Mouse (Mus musculus): ENCODE measurements around the gene Agrp. TPM values are rescaled to one million over a fixed set of nuclear protein-coding genes. Genes with fewer than 3 reads are reported as not detected.
A peak's percentile ranks its signal among the peaks of the same experiment; 100 is the strongest.

The Agrp gene
- 1 to 10 TPM in 1 of 2 experiments, under 1 TPM in 1; 0.99 to 2.3 TPM for polyA plus RNA-seq (2017; shearing (Covaris generic))

- peak; percentile 6 for ATAC-seq
Measured at GRCm38 (mm10) chr8:105636963-105637510, at the start of gene Agrp. Gene Agrp (minus strand): TSS chr8:105637393.

GRCm38 (mm10) chr8:105686551-105686950, 49.4 kb upstream of the Agrp start:
- peak; percentile 16 for ATAC-seq

GRCm38 (mm10) chr8:105685796-105686308, 48.7 kb upstream of the Agrp start, which contains the start of gene Carmil2:
Gene Carmil2 (plus strand): TSS chr8:105686274.
- ATAC-seq, result peak; percentile 88

DNA sequence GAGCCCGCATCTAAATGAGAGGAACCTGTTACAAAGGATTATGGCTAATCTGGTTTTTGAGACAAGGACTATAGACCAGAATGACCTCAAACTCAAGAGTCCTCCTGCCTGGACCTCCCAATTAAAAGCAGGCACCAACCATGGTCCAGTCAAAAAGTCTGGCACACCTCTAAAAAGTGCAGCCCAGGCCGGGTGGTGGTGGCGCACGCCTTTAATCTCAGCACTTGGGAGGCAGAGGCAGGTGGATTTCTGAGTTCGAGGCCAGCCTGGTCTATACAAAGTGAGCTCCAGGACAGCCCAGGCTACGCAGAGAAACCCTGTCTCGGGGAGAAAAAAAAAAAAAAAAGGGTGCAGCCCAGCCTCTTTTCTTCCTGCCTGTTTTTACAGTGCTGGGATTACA, 48.1 kb upstream of the Agrp start:
- ATAC-seq, result no peak

DNA sequence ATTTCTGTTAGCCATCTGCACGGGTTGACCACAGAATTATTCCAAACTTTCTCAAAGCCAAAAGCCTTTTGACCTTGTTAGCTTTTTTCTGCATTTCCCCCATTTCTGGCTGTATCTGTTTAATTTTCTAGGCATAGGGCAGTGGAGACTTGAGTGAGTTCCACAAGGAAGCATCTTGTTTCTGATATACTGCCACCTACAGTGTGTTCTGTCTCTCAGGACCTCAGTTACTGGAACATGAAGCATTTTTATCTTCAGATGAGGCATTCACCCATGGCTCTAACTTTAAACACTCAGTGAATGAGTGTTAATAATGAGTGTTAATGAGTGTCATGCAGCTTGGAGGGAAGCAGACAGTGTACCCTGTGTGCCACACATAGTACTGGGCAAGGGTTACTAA, 40.7 kb upstream of the Agrp start:
- no peak for ATAC-seq

GRCm38 (mm10) chr8:105661167-105661566, 24.0 kb upstream of the Agrp start:
- peak; percentile 89 for ATAC-seq

DNA sequence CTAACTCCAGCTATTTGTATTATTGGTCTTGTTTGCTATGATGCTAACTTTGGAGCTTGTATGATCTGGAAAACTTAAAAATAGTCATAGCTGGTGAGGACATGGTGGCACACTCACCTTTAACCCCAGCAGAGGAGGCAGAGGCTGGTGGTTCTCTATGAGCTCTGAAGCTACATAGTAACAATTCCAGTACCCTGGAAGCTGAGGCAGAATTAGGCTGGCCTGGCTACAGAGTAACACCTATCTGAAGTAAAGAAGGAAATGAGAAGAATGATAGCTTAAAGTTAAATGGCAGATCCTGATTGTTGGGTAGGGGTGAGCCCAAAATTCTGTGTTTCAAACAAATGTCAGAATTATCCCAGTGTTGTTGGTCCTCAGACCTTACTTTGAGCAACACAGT, 20.4 kb upstream of the Agrp start:
- ATAC-seq, result no peak

GRCm38 (mm10) chr8:105648929-105649328, 11.7 kb upstream of the Agrp start:
- no peak for ATAC-seq

DNA sequence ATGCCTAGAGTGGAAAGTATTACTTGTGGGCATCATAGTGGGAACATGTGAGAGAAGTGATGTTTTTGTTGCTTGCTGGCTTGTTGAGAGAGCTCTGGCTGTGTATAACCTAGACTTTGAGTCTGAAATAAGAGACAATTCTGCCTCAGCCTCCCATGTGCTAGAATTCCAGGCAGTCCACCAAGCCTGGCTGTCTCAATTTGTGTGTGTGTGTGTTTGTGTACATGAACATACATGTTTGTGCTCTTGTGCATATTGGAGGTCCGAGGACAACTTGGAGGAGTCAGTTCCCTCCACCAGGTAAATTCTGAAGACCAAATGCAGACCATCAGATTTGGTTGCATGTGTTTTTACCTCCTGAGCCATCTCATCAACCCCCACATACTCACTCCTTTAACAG, 8.0 kb upstream of the Agrp start:
- no peak for ATAC-seq

- no peak for ATAC-seq
Measured at GRCm38 (mm10) chr8:105640511-105640910, 3.3 kb upstream of the Agrp start.

DNA sequence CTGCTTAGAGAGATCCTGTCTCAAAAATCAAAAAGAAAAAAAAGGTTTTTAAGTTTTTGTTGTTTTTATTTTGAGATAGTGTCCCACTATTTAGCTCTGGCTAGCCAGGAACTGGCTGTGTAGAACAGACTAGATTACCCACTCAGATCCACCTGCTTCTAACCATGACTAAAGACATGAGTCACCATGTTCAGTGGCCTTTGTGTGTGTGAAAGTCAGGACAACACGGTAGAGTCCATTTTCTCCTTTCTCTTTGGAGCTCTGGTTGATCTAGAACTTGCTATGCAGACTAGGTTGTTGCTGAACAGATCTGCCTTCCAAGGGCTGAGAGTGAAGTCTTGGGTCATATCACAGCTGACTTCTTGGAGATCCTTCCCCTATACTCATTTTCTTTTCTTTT, 2.6 kb upstream of the Agrp start:
- no peak for ATAC-seq

GRCm38 (mm10) chr8:105638510-105638909, 1.3 kb upstream of the Agrp start:
- ATAC-seq, result no peak

- ATAC-seq, result no peak
Measured at GRCm38 (mm10) chr8:105637601-105638041, 428 bp upstream of the Agrp start.

DNA sequence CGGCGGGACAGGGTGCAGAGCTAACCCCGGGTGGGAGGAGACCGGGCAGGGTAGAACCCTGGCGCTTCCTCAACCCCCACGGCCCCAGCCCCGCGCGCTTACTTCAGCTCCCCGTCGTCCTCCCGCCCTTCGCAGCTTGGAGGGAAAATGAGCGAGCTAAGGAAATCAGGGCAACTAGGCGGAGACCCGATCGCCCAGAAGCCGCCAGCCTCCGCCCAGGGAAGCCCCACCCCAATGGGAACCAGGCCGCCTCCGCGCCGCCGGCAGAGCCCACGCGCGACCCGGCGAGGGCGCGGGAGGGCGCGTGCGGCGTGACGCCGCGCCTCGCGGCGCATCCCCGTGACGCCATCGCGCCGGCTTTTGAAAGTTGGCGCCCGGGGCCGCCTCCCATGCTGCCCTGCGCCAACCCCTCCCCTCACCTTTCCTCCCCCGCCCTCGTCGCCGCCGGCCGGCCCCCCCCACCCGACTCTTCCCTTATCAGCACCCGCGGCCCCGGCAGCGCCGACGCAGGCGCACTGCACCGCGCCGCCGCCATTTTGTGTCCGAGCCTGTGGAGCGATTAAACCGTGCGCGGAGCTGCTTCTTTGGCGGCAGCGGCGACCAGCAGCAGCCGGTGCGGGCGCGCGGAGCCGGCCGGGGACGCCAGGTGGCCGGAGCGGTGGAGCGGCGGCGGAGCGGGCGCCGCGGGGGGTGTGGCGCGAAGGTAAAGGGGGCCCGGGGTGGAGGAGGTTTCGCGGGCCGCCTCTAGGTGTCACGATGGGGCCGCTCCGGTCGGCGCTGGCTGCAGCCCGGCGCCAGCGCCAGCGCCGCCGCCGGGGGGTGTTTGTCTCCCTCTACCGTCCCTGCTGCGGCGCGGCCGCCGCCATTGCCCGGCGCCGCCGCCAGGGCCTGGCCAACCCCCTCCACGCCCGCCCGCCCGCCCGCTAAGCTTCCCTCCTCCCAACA, 903 bp downstream of the Agrp start, which contains the start of gene Ctcf:
Ctcf (plus strand) TSS at position 551 of the 945 bp plus-strand sequence.
- peak; percentile 67 for ATAC-seq

DNA sequence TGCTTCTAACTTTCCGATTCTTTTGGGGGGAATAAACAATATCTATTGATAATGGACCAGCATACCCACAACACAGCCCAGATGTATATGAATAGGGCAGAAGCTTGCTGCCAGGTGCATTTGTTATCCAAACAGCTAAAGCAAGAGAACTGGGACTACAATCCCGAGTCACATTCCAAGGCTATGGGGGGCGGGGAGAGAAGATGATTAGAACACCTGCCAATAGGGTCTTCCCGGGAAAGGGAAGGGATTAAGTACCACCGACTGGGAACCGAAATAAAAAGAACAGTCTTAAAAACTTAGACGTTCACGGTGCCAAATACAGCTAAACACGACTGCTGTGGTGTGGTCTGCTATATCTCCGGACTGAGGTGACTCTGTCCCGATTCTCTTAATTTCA, 1.7 kb downstream of the Agrp start:
- ATAC-seq, result no peak

GRCm38 (mm10) chr8:105634771-105635458, 2.3 kb downstream of the Agrp start:
- no peak for ATAC-seq

GRCm38 (mm10) chr8:105629337-105629736, 7.9 kb downstream of the Agrp start:
- no peak for ATAC-seq

- no peak for ATAC-seq
Measured at GRCm38 (mm10) chr8:105626086-105626485, 11.1 kb downstream of the Agrp start.

GRCm38 (mm10) chr8:105624831-105625230, 12.4 kb downstream of the Agrp start:
- no peak for ATAC-seq

- ATAC-seq, result no peak
Measured at GRCm38 (mm10) chr8:105624401-105624800, 12.8 kb downstream of the Agrp start.

DNA sequence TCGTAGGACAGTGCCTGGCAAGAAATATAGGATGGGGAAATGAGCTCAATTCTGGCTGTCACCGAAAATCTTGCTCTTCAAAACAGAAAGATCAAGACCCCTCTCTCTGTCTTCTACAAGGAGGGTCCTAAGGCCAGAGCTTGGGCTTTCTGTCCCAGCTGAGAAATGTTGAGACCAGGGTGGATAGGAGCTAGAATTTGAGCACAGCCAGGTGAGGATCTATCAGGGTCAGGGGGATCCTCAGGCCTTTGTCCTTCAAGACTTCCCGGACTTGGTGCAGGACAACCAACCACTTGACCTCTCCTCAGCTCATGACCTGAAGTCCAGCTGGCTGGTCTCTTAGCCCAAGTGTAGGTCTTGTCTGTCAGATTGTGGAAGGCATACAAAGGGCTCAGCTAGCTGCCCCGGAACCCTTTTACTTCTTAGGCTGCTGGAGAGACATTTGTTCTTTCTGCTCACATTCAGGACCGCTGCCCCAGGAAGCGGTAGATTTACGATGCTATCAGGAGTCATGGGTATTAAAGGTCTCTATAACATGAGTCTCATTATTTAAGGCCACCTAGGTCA, 13.4 kb downstream of the Agrp start:
- no peak for ATAC-seq

DNA sequence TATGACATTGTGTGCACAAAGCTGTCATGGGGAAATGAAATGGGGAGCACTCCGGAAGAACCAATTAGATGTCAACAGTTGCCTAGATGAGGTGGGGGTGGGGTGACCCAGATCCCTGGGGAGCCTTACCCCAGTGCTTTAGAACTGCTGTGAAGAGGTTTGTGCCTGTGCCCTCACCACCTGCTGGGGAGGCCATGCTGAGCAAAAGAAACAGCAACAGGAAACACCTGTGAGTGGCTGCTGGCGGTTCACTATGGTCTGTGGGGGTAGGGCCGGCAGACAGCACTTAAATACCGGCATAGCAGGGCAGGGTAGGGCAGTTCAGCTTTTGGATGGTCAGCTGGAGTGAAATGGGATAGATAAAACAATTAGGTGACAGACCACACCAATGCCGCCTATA, 14.1 kb downstream of the Agrp start:
- ATAC-seq, result peak; percentile 84

Data from CD4-positive, CD25-positive, alpha-beta regulatory T cell, adult 4 months (primary cell).